Mouse (Mus musculus): Measurements from ENCODE around the gene Acss1. TPM values are rescaled to one million over a fixed set of nuclear protein-coding genes. Genes with fewer than 3 reads are reported as not detected.

Acss1 gene
- 67.1 and 85.9 TPM in 2 replicates for polyA plus RNA-seq (2012; rRNA removed; ENCODE audit: low replicate concordance)

GRCm38 (mm10) chr2:150667820-150668766, at the start of gene Acss1:
Acss1 (minus strand) TSS chr2:150668500.

GRCm38 (mm10) chr2:150689223-150689800, 21.0 kb upstream of the Acss1 start, which contains the start of gene Vsx1:
Vsx1 (minus strand) TSS chr2:150689360.

DNA sequence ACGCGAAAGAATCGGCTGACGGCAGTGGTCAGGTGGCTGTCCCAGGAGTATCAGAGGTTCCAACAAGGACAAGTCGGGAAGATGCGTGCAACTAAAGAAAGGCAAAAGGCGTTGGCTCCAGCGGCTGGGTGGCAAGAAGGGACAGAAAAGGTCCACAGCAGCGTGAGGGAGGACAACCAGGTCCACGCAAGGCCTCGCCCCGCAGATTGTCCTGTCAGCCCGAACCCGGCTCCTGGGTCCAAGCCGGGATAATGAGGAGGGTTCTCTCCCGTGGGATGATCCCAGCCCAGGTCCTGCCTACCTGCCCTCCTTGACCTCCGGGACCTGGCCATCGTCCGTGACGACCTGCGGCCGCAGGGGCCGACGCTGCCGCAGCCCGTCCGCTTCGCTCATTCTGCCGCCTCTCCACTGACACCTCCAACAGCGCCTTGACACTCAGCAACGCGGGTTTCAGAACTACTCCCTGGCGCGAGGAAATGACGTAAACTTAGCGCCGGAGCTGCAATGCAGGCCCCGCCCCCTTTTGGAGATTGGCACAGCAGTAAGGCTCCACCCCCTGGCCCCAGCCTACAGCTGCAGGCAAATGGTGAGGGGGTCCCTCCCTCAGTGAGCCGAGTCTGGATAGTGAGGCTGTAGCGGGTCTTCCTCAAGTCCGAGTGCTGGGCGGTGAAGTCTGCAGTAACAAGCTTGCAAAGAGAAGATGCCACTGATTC, 60.1 kb downstream of the Acss1 start, which contains the start of gene Apmap:
Gene Apmap (minus strand): TSS at position 481 of the 713 bp plus-strand sequence.

GRCm38 (mm10) chr2:150569847-150570590, 98.3 kb downstream of the Acss1 start, which contains the start of gene Cst7:
Cst7 (plus strand) TSS chr2:150570415.

Other genes with a start within 250 kb of the Acss1 start
- 0.04 and 0.34 TPM in 2 replicates for gene Zfp442, start 217.0 kb downstream of the Acss1 start, polyA plus RNA-seq (2012; rRNA removed; ENCODE audit: low replicate concordance)
- gene Zfp345, start 183.4 kb downstream of the Acss1 start, polyA plus RNA-seq (2012; rRNA removed; ENCODE audit: low replicate concordance), result not detected in 2 replicates
- gene Cst7, start 98.1 kb downstream of the Acss1 start, polyA plus RNA-seq (2012; rRNA removed; ENCODE audit: low replicate concordance), result 12.9 and 17.0 TPM in 2 replicates
- 77.5 and 94.2 TPM in 2 replicates for gene Apmap, start 59.9 kb downstream of the Acss1 start, polyA plus RNA-seq (2012; rRNA removed; ENCODE audit: low replicate concordance)
- not detected in 2 replicates for gene Vsx1, start 20.9 kb upstream of the Acss1 start, polyA plus RNA-seq (2012; rRNA removed; ENCODE audit: low replicate concordance)
- 46.0 and 55.1 TPM in 2 replicates for gene Entpd6, start 80.5 kb upstream of the Acss1 start, polyA plus RNA-seq (2012; rRNA removed; ENCODE audit: low replicate concordance)
- gene Pygb, start 118.2 kb upstream of the Acss1 start, polyA plus RNA-seq (2012; rRNA removed; ENCODE audit: low replicate concordance), result 78.6 and 88.9 TPM in 2 replicates
- gene Abhd12, start 236.2 kb upstream of the Acss1 start, polyA plus RNA-seq (2012; rRNA removed; ENCODE audit: low replicate concordance), result 67.3 and 90.2 TPM in 2 replicates
- 0.97 and 1.3 TPM in 2 replicates for gene Gins1, start 236.9 kb upstream of the Acss1 start, polyA plus RNA-seq (2012; rRNA removed; ENCODE audit: low replicate concordance)

All from mammary gland, adult 2 months (tissue).